8 mouse cellular contexts compared by ENCODE assay signal in genomic region chr6:15793602-15794345, GRCm38 (mm10).
DNase-seq lines count a peak whose midpoint lies in the region; ATAC-seq and TF ChIP-seq lines count a peak whose summit lies in the region.

No protein-coding gene starts in this region.

- no peak overlapping the region for H3ac ChIP-seq in myocyte (ENCODE audit: control insufficient read depth, insufficient read length)

- H3K4me2 ChIP-seq in myocyte (ENCODE audit: low read depth): peak overlapping the region; percentile 88
- no peak overlapping the region for H3K4me2 ChIP-seq in midbrain, embryonic 11.5 days
- H3K4me2 ChIP-seq in hindbrain, embryonic 12.5 days (replicated peaks): no peak overlapping the region

- WGBS in kidney, adult 2 months: 48% methylated on average over 8 of the region's 8 CpGs
- 85% methylated on average over 8 of the region's 8 CpGs for WGBS in midbrain, embryonic 11.5 days
- WGBS in hindbrain, embryonic 12.5 days: 81% methylated on average over 8 of the region's 8 CpGs

- H3K27ac ChIP-seq in layer of hippocampus, adult 2 months: peak overlapping the region; percentile 37; the same call in 1 of the 2 replicates
- peak overlapping the region; percentile 86 for H3K27ac ChIP-seq in kidney, adult 2 months (ENCODE audit: insufficient read depth, low read depth, low read length)
- H3K27ac ChIP-seq in midbrain, embryonic 11.5 days (ENCODE audit: low read depth, low read length): no peak overlapping the region
- no peak overlapping the region for H3K27ac ChIP-seq in hindbrain, embryonic 12.5 days

- ATAC-seq in common myeloid progenitor, adult 5-6 weeks (replicated peaks; ENCODE audit: low read depth, poor library complexity, severe bottlenecking): peak; percentile 51
- ATAC-seq in midbrain, embryonic 11.5 days (ENCODE audit: low FRiP score): no peak
- no peak for ATAC-seq in hindbrain, embryonic 12.5 days (ENCODE audit: low FRiP score)

- H3K27me3 ChIP-seq in kidney, adult 2 months (replicated peaks; ENCODE audit: control insufficient read depth, insufficient read depth, low read length): no peaks in the 10 kb centered on the region
- H3K27me3 ChIP-seq in myocyte (ENCODE audit: control insufficient read depth, insufficient read depth, insufficient read length): no peaks in the 10 kb centered on the region
- H3K27me3 ChIP-seq in midbrain, embryonic 11.5 days (ENCODE audit: control insufficient read depth, insufficient read depth, low read length): no peaks in the 10 kb centered on the region
- no peaks in the 10 kb centered on the region for H3K27me3 ChIP-seq in hindbrain, embryonic 12.5 days

- peaks cover 29% of the 10 kb centered on the region for H3K79me2 ChIP-seq in myocyte (ENCODE audit: control insufficient read depth, insufficient read depth)

- TF ChIP-seq POLR2A in kidney, adult 2 months (IDR thresholded peaks at IDR 0.05; ENCODE audit: low read depth, low read length): no peak
- TF ChIP-seq POLR2A in myocyte (IDR thresholded peaks at IDR 0.05; ENCODE audit: insufficient read length, low read depth): no peak

- H3K9me3 ChIP-seq in midbrain, embryonic 11.5 days (ENCODE audit: control insufficient read depth, low read length): no peaks in the 10 kb centered on the region
- H3K9me3 ChIP-seq in hindbrain, embryonic 12.5 days (replicated peaks): no peaks in the 10 kb centered on the region

- TF ChIP-seq CTCF in layer of hippocampus, adult 2 months (conservative IDR thresholded peaks at IDR 0.05): no peak
- no peak for TF ChIP-seq CTCF in kidney, adult 2 months (conservative IDR thresholded peaks at IDR 0.05; ENCODE audit: insufficient read depth, insufficient read length, low read depth, low read length)

- no peaks in the 10 kb centered on the region for H3K36me3 ChIP-seq in kidney, adult 2 months (ENCODE audit: control insufficient read depth, insufficient read depth, low read length)
- H3K36me3 ChIP-seq in myocyte (ENCODE audit: control insufficient read depth, insufficient read depth): peaks cover 6% of the 10 kb centered on the region
- H3K36me3 ChIP-seq in midbrain, embryonic 11.5 days (ENCODE audit: control insufficient read depth, insufficient read depth, low read length): no peaks in the 10 kb centered on the region
- no peaks in the 10 kb centered on the region for H3K36me3 ChIP-seq in hindbrain, embryonic 12.5 days

- DNase-seq in layer of hippocampus, adult 2 months (ENCODE audit: low spot score in 2 of 2): no peak
- DNase-seq in layer of hippocampus, postnatal 14 days (ENCODE audit: low spot score in 2 of 2): no peak
- peak; percentile 71 for DNase-seq in kidney, adult 2 months
- no peak for DNase-seq in midbrain, embryonic 11.5 days (ENCODE audit: low spot score, missing footprints)
- DNase-seq in spleen, postnatal 10 days (ENCODE audit: low spot score in 2 of 2): no peak

- peaks cover 8% of the 10 kb centered on the region; the same call in 1 of the 2 replicates for H3K4me1 ChIP-seq in kidney, adult 2 months (ENCODE audit: control insufficient read depth, insufficient read depth, low read length)
- H3K4me1 ChIP-seq in midbrain, embryonic 11.5 days (ENCODE audit: control insufficient read depth, insufficient read depth, low read length): peaks cover 8% of the 10 kb centered on the region
- peaks cover 11% of the 10 kb centered on the region; the same call in 1 of the 2 replicates for H3K4me1 ChIP-seq in hindbrain, embryonic 12.5 days

- no peak overlapping the region for H3K9ac ChIP-seq in midbrain, embryonic 11.5 days (ENCODE audit: low read length)
- no peak overlapping the region for H3K9ac ChIP-seq in hindbrain, embryonic 12.5 days

- peak overlapping the region; percentile 33 for H3K4me3 ChIP-seq in layer of hippocampus, adult 2 months
- peak overlapping the region; percentile 35; the same call in 1 of the 2 replicates for H3K4me3 ChIP-seq in kidney, adult 2 months (ENCODE audit: insufficient read depth, low read depth, low read length)
- H3K4me3 ChIP-seq in myocyte: no peak overlapping the region
- no peak overlapping the region for H3K4me3 ChIP-seq in midbrain, embryonic 11.5 days (ENCODE audit: low read depth, low read length)
- no peak overlapping the region for H3K4me3 ChIP-seq in hindbrain, embryonic 12.5 days

TF ChIP-seq in myocyte, 11 proteins besides CTCF, POLR2A, EP300 and RAD21:
- TF ChIP-seq MYOD1 (IDR thresholded peaks at IDR 0.05; ENCODE audit: control insufficient read depth in 1 of 3, insufficient read length in 2 of 3, low read depth in 2 of 3) (no peak), TCF3 (IDR thresholded peaks at IDR 0.05; ENCODE audit: insufficient read length, low read depth) (no peak), CEBPB (IDR thresholded peaks at IDR 0.05; ENCODE audit: insufficient read depth, poor library complexity, severe bottlenecking) (peak; percentile 100), POLR2AphosphoS2 (IDR thresholded peaks at IDR 0.05; ENCODE audit: insufficient read length, low read depth) (no peak), MYOG (IDR thresholded peaks at IDR 0.05; ENCODE audit: control insufficient read depth in 1 of 3, insufficient read depth in 1 of 3, insufficient read length in 2 of 3, low read depth in 2 of 3) (no peak), E2F4 (IDR thresholded peaks at IDR 0.05; ENCODE audit: insufficient read depth) (no peak), REST (IDR thresholded peaks at IDR 0.05; ENCODE audit: insufficient read depth, insufficient read length) (no peak), USF1 (IDR thresholded peaks at IDR 0.05; ENCODE audit: low read depth) (no peak), MAX (IDR thresholded peaks at IDR 0.05; ENCODE audit: low read depth) (no peak)
TF ChIP-seq in myocyte: peak in this region for 1.

Comparison
In these comparisons a context has a peak if more than half of its experiments do, and no peak if none do; other contexts are left out.
1. H3K27ac ChIP-seq: peak in layer of hippocampus, adult 2 months (single experiment) and kidney, adult 2 months (single experiment); none in midbrain, embryonic 11.5 days (single experiment) and hindbrain, embryonic 12.5 days (single experiment).
2. H3K4me3 ChIP-seq: peak in layer of hippocampus, adult 2 months (single experiment) and kidney, adult 2 months (single experiment); none in myocyte (single experiment), midbrain, embryonic 11.5 days (single experiment) and hindbrain, embryonic 12.5 days (single experiment).